Mouse (Mus musculus): ENCODE data around the gene Rbm47.

Gene Rbm47

GRCm38 (mm10) chr5:66165748-66166147 lies 7.2 kb downstream of the Rbm47 start:
- DNase-seq (ENCODE audit: low read depth, low spot score): no peak

- no peak for DNase-seq (ENCODE audit: low read depth, low spot score)
These were observed 16.4 kb downstream of the Rbm47 start for GRCm38 (mm10) chr5:66156431-66156962.

- DNase-seq (ENCODE audit: low read depth, low spot score): no peak
These were observed 18.3 kb downstream of the Rbm47 start for GRCm38 (mm10) chr5:66154616-66155015.

GRCm38 (mm10) chr5:66153486-66153885 lies 19.4 kb downstream of the Rbm47 start:
- no peak for DNase-seq (ENCODE audit: low read depth, low spot score)

- DNase-seq (ENCODE audit: low read depth, low spot score): no peak
These were observed 21.4 kb downstream of the Rbm47 start for GRCm38 (mm10) chr5:66151301-66152188.

GRCm38 (mm10) chr5:66150706-66151300 lies 22.1 kb downstream of the Rbm47 start:
- no peak for DNase-seq (ENCODE audit: low read depth, low spot score)

- no peak for DNase-seq (ENCODE audit: low read depth, low spot score)
These were observed 22.7 kb downstream of the Rbm47 start for GRCm38 (mm10) chr5:66150106-66150705.

GRCm38 (mm10) chr5:66149571-66149970 lies 23.3 kb downstream of the Rbm47 start:
- no peak for DNase-seq (ENCODE audit: low read depth, low spot score)

GRCm38 (mm10) chr5:66149111-66149510 lies 23.8 kb downstream of the Rbm47 start:
- DNase-seq (ENCODE audit: low read depth, low spot score): no peak

GRCm38 (mm10) chr5:66147313-66147712 lies 25.6 kb downstream of the Rbm47 start:
- no peak for DNase-seq (ENCODE audit: low read depth, low spot score)

GRCm38 (mm10) chr5:66145583-66145982 lies 27.3 kb downstream of the Rbm47 start:
- DNase-seq (ENCODE audit: low read depth, low spot score): no peak

GRCm38 (mm10) chr5:66143093-66144032 lies 29.6 kb downstream of the Rbm47 start:
- no peak for DNase-seq (ENCODE audit: low read depth, low spot score)

DNA sequence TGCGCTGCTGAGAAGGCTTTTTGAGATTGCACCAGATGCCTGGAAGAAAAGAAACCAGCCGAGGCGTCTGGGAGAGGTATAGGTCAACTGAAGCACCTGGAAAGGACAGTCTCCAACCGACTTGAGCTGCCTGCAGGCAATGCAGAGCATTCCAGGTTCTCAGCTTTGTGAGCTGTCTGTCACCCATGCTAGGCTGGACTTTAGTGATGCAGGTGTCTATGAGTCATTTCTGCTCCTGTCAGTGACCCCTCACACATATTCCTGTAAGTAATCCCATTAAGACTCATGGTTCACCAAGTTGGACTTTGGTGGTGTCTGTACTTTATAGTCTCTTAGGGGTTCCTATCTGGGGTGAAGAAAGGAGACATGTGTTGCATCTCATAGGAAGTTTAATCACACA lies 31.4 kb downstream of the Rbm47 start:
- no peak for DNase-seq (ENCODE audit: low read depth, low spot score)

- no peak for DNase-seq (ENCODE audit: low read depth, low spot score)
These were observed 33.2 kb downstream of the Rbm47 start for GRCm38 (mm10) chr5:66139634-66140295.

DNA sequence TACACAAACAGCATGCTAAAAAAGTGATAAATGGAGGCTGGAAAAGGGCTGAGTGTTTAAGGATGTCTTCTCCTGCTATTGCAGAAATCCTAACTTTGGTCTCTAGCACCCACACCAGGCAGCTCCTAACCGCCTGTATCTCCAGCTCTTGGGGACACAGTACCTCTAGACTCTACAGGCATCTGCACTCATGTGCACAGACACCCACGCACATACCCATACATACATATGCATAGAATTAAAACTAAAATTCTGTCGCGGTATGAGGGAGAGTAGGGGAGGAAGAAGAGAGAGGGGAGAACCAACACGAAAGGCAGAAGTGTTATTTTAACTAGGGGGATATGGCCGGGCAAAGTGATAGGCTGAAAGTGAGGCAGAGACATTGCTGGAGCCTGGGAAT lies 33.7 kb downstream of the Rbm47 start:
- no peak for DNase-seq (ENCODE audit: low read depth, low spot score)

DNA sequence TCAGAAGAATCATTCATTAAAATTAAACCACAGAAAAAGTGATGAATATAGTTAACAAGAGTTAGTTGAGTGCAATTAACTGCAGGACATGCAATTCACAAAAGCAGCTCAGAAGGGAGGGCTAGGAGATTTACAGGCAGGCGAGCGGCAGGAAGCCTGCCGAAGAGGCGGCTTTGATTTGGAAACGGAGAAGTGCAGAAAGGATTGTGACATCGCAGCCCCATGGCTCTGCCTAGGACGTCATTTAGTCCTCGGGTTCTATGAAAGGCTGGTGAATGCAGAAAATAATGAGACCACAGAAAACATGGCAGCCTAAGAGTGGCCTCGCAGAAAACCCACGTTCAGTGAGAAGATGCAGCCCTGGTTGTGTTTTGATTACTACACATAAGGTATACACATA lies 34.3 kb downstream of the Rbm47 start:
- no peak for DNase-seq (ENCODE audit: low read depth, low spot score)

DNA sequence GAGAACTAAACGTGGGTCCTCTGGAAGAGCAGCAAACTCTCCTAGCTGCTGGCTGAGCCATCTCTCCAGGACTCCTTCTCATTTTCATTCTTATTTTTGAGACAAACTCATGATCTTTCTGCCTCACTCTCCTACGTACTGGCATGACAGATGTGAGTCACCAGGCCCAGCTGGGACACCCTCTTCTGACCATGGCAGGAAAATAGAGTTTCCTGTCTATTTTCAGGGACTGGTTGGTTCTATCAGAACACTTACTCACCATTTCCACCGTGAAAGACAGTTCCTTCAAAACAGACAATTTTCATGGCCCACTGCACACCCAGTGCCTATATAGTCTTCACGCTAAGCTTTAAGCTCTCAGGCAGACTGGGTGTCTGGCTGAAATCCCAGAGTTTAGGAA lies 35.7 kb downstream of the Rbm47 start:
- DNase-seq (ENCODE audit: low read depth, low spot score): no peak

GRCm38 (mm10) chr5:66135853-66136210 lies 37.1 kb downstream of the Rbm47 start:
- DNase-seq (ENCODE audit: low read depth, low spot score): no peak

DNA sequence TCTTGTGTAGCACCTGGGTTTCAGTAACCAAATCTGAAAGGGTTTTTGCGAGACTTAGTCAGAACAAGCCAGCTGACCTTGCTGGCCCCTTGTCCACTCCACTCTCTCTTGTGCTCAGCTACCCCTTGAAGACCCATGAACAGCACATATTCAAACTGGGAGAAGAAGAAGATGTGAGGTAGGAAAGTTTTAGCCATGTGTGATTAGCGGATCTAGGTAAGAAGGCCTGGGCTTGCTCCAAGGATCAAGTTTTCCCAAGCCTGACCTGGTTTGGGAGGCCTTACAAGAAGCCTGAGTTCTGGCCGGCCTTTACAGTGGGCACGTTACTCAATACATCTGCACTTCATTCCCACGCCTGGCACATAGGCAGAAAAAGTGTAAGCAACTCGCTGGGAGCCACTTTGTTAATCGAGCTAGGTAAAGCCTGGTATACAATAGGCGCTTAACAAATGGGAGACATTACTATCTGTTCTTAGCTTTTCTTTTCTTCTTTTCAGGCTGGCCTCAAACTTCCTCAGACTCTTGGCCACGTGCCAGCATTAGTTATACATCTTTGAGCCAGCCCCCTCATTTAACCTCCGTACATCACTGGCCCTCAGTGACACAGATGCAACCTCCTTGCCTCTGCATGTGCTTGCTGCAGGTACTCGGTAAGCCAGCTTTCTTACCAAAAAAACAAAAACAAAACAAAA lies 37.6 kb downstream of the Rbm47 start:
- no peak for DNase-seq (ENCODE audit: low read depth, low spot score)

DNA sequence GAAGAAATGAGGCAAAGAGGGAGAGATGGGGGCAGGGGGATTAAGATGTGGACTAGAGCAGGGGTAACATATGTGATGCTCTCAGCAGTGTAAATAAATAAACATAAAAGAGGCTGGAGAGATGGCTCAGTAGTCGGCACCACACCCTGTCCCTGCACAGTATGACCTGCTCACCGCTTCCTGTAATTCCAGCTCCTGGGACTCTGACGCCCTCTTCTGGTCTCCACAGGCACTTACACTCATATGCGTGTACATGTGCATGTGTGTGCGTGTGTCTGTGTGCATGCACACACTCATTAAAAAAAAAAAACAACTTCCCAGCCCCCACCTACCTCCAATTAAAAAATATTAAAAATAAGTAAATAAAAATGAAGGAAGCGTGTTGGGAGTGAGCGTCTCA lies 38.3 kb downstream of the Rbm47 start:
- no peak for DNase-seq (ENCODE audit: low read depth, low spot score)

Data from retina, postnatal 7 days (tissue).